Mouse (Mus musculus) monocyte, adult 2 months (primary cell): ENCODE measurements around the gene Ccnd2.

Source experiments
- DNase-seq, 2 experiments: peaks; one replicate each; pipeline ENCODE4 v3.0.0; 2022; ENCODE audit warnings: low spot score in 2 of 2, low read depth in 1 of 2

The Ccnd2 gene

DNA sequence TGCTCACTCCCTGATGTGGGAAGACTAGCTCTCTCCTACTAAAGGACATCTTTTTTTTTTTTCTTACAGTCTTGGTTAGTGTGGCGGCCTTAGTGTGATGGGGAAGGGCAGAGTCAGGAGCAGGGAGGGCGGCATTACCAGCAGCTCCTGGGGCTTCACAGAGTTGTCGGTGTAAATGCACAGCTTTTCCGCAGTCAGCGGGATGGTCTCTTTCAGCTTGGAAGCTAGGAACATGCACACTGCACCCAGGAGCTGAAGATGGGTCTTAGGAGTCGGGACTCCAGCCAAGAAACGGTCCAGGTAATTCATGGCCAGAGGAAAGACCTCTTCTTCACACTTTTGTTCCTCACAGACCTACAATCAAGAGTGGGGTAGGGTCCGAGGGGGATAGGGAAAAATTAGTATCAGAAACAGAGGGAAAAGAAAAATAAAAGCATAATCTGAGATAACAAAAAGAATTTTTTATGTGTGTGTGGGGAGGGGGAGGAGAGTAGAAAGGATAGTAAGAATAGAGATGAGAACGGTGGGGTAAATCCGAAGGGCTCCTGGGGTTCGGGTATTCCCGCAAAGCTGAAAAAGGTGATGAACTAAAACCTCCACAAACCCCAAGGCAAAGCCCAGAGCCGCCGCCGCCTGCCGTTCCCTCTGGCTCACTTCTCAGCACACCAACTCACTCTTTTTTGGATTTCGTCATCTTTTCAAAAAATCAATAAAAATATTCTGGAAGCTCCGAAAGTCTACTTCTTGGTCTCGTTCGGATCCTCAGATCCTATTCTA lies 3.3 kb downstream of the Ccnd2 start:
- DNase-seq = no peak

DNA sequence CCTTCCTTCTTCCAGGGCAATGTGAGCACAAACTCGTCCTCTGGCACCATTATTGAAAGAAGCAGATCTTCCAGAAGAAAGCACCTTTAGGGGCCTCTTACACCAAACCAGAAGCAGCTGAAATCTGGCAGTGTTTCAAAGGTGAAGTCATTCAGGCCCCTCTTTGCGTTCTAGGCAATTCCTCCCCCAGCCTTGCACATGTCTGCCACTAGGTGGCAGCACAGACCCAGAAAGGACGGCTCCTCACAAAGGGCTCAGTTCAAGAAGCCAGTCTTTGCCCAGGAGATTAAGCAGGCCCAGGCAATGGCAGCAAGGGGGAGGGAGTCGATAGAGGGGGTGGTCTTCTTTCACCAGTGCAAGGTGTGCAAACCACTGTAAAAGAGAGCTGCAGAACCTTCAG lies 4.3 kb downstream of the Ccnd2 start:
- peak; percentile 50 to 73 for DNase-seq

DNA sequence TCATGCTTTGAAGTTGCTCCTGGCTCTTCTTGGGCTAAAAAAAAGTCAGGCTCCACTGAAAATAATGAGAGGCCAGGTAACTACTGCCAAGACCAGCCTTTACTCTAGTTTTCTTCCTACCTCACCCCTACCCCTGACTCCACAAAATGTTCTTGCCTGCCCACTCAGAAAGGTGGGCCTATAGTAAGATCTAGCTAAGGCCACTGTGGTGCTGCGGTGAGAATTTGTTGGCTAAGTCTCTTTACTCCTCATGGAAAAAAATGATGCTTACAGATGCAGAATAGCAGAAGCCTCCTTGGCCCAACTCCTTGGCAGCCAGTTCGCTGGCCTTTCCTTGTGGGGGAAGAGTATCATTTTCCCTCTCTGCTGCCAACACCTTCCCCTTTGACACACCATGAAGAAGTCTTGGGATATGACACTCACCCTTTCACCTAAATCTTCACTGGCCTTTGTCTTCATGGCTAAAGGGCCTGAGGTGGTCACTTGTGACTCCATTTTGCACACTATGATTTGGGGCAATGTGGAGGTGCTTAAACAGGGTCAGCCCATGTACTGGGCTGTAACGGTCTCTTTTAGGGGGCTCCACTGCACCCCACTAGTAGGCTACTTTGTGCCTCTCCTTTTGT lies 5.6 kb downstream of the Ccnd2 start:
- DNase-seq = no peak

DNA sequence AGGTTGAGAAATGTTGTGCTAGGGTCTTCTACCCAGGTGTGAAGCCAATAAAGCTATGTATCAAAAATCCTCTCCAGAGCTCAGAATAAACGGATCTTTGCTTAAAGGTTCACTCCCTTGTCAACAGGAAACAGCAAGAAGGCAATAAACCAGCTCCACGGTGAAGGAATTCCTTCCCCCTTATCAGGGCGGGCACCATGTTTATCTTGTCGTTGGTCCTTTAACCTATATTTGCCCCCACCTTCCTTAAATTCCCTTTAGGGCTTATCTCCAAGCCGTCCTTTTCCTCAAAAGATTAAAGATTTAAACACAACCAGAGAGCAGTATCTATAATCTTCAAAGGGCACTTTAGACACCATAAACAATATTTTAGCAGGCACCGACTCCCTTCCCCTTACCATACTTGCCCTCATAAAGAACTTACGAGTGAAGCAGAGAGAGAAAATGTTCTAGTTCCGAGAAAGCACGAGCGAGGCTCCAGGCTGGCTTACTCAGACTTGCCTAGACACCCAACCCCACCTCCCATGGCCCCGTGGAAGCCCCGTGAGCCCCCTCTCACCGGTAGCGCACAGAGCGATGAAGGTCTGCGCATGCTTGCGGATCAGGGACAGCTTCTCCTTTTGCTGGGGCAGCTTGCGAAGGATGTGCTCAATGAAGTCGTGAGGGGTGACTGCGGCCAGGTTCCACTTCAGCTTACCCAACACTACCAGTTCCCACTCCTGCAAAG lies 6.4 kb downstream of the Ccnd2 start:
- no peak for DNase-seq

DNA sequence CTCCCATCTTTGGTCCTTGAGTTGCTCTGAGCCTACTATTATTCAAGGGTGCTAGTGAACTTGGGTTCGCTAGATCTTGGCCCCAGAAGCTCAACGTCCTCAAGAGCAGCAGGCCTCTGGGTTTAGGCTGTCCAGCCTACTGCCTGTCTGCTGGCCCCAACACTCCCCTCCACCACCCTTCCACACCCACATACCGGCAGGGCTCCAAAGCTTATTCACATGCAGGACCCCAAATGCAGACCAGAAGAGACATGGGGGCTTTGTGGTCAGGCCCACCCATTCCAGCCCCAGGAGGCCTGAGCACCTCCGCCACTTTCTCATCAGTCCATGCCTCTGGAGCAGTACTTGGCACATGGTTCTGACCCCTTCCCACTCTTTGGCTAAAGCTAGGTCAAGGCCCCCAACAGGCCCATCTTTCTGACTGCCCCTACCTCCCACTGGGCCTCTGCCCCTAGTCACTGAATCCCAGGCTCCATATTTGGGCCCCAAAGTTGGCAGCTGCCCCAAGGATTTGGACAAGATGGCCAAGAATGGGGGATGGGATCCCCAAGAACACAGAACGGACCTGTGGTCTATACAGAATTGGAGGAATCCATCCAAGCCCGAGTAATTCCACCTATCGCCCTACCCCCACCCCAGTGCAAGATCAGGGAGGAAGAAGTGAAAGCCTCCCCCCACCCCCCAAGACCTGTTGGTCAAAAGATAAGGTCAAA lies 8.3 kb downstream of the Ccnd2 start:
- DNase-seq = no peak

DNA sequence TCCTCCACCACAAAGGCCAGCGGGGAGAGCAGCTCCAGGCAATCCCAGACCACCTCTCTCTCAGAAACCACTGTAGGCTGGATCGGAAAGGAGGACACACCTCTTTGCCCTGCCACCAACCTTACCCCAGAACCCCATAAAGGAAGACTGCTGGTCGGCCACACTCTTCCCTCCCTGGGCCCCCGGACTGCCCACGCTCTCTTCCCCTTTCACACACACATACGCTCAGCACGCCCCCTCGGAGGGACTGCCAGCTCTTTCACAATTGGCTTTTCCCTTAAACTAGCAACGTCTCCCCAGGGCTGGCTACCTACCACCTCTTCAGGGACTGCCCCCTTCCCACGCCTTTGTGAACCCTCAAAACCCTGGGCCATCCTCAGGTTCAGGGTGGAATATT lies 8.9 kb downstream of the Ccnd2 start:
- peak in 1 of 2 experiments; percentile 44 for DNase-seq

DNA sequence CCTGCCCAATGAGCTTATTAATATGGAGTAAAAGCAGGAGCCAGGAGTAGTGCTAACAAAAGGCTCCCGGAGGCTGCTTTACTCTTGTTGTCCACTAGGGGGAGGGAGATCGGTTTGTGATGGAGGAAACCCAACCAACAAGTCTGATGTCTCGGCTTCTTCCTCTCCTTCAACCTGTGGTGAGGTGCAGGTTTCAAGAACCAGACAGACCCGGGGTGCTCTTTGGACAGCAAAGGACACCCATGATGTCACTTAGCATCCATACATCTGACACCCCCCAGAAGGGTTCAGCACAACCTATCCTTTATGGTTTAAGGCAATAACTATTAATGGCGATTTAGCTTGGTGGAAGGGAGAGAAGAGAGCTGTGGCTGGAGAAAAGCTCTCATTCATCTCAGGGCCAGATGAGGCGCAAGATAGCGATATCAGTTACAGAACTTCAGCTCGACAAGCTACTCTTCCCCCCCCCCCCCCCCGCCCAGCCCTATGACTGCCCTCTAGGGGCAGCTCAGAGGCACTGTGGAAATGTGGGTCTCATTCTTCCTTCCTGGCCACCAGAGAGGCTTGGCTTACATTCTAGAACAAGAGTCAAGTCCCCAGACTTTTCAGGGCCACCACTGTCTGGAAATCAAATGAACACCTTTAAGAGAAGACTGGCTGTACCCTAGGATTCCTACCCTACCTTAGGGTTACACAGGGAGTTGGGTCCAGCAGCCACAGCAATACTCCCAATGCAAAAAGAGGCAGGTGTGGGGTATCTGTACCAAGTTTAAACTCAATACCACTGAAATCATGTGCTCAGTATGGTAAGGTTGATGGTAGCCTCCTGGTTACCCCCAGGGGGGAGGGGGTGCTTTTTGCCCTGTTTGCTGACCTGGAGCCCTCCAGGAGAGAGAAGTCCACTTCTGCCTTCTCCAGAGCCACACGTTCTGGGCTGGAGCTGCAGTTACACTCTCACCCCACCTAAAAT lies 9.6 kb downstream of the Ccnd2 start:
- peak in 1 of 2 experiments; percentile 35 for DNase-seq

DNA sequence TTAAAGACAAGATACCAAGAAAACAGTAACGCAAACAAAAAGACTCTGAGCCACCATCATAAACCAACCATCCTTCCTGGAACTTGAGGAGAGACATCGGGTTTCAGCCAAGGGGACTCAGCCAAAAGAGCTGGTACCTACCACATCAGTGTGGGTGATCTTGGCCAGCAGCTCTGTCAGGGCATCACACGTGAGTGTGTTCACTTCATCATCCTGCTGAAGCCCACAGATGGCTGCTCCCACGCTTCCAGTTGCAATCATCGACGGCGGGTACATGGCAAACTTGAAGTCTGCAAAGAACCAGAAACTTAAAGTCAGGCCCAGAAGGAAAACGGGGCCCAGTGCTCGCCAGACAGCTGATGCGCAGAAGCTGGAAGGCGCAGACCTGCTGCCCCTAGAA lies 13.0 kb downstream of the Ccnd2 start:
- no peak for DNase-seq

DNA sequence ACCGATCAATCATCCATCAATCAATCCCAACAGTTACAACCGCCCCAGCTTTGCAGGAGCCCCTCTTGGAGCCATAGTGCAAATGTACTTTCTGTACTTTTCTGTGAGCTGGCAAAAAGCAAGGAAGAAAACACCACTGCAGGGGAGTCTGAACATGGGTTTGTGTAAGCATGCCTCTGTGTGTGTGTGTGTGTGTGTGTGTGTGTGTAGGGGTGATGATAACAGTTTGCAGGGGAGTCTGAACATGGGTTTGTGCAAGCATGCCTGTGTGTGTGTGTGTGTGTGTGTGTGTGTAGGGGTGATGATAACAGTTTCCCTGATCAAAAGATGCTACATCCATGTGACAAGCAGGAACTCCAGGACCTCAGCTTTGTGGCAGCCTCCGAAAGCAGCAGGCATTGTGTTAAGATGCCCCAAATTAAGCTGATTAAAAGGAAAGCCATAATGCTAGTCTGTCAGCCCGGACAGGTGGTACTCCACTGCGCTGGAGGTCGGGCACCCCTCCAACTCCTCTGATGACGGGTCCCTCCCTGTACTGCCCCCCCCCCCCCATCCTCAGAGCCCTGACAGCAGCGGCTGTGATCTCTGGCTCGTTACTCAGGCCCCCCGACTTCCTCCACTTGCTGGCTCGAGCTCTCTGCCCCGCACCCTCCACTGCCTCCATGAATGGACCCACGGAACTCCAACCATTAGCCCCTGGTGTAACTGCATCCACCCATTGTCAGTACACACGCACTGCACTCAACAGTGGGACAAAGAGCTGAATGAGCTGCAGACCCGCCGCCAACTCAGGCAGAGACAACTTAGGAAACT lies 18.4 kb downstream of the Ccnd2 start:
- no peak for DNase-seq

DNA sequence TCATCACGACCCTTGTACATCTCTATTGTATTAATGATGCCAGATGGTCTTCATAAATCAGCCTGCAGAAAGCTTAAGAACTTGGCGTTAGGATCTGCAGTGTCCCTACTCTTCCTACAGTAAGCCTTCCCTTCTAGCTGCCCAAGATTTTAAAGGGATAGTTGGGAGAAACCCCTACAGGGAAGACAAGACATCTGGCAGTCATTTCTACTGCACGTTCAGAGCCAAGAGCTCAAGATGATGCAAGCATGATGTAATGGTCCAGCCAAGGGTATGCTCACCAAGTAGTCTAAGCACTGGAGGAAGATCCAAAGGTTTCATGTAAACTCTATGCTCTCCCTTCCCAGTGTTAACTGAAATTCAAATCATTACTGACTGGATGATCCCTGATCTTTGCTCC lies 19.3 kb downstream of the Ccnd2 start:
- DNase-seq = no peak

DNA sequence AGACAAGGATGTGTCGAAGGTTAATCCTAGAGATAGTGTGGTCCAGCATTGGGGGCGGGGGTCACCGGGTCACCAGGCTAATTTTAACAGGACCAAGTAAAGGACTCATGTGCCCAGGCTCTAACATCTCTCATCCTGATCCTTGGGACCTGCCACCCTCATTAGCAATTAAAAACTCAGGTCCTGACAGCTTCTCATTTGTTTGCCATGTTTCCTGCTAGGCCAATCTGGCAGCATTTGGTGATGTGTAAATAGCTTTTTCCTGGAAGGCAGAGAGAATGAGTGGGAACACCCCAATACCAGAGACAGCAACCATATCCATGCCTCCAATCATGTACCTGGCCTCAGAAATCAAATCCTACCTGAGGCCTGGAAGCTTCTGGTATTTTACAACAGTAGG lies 20.0 kb downstream of the Ccnd2 start:
- DNase-seq = no peak

DNA sequence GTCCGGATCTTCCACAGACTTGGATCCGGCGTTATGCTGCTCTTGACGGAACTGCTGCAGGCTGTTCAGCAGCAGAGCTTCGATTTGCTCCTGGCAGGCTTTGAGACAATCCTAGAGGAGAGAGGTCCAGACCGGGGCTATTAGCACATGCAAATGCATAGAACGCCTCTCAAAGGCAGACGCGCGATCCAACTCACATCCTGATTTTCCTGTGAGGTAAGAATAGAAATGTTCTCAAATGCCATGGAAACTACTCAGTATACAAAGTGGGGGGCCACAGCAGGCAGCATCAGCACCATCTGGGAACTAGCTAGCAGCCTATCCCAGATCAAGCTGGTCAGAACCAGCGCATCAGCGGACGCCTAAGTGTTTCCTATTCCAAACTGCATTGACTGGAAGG lies 21.6 kb downstream of the Ccnd2 start:
- DNase-seq = no peak

DNA sequence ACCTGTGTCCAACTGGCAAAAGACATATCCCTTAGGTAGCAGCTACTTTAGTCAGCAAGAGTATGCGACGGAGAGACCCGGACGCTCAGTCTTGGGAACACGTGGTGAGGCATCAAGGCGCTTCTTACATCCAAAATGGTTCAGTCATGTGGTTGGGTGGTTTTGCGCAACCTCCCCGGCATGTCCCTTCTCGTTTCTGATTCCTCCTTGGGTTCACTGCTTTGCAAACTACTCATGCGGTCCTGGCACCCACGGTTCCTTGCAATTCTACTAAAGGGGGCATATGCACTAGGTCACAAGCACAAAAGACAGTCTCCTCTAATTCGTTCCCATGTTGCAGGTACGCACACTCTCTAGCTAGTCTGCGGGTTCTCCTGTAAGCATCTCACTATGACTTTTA lies 22.3 kb downstream of the Ccnd2 start:
- DNase-seq = no peak

DNA sequence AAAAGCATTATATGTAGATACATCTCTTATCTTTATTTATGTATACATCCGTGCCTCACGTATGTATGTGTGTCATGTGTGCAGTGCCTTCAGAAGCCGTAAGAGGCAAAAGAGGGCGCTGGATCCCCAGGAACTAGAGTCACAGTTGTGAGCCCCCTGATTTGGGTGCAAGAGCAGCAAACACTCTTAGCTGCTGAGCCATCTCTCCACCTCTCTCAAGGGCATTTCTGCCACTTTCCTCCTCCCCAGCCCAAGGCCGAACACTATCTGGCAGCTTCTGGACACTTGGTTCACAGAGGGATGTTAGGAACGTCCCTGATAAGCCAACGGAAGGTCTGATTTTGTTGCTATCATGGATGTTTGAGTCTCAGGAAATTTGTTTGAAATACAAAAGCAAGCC lies 28.5 kb downstream of the Ccnd2 start:
- no peak for DNase-seq

DNA sequence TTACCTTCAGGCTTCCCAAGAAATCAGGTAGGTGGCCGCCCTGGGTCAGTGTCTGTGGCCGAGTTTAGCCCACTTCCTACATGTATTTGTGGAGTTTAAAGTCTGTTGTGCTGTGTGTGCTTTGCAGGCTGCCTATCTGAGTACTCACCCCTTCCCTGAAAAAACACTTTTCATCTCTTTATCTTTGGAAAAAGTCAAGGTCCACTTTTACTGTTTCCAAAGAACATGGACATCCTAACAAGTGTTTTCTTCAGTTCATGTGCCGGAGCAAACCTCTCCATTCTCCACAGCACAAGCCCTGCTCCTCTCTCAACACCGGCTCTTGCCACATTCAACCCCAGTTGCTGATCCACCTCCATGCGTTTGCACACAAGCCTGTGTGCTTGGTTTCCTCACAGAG lies 29.0 kb downstream of the Ccnd2 start:
- no peak for DNase-seq

DNA sequence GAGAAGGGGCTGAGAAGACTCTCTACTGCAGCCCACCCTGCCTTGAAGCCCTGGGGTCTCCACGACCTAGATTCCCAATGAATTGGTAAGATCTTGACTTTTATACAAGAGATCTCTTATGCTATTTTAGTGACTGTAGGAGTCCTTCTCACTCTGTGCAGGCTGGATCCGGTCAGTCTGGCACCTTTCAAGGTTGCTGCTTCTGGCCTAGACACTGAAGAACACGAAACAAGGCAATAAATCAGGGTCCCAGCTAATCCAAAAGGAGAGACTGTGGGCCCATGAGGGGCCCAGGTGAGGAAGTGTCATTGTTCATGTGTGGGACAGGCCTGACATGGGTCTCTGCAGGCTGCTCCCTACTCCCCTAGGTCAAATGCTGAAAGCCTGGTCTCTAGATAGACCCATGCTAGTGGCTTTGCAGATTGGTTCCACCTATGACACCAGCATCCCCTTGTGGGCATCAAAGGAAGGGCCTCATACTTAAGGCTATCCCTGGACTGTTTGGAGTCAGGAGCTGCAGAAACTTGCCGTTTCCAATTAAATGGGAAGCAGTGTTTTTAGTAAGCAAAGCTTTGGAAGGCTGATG lies 29.7 kb downstream of the Ccnd2 start:
- no peak for DNase-seq

DNA sequence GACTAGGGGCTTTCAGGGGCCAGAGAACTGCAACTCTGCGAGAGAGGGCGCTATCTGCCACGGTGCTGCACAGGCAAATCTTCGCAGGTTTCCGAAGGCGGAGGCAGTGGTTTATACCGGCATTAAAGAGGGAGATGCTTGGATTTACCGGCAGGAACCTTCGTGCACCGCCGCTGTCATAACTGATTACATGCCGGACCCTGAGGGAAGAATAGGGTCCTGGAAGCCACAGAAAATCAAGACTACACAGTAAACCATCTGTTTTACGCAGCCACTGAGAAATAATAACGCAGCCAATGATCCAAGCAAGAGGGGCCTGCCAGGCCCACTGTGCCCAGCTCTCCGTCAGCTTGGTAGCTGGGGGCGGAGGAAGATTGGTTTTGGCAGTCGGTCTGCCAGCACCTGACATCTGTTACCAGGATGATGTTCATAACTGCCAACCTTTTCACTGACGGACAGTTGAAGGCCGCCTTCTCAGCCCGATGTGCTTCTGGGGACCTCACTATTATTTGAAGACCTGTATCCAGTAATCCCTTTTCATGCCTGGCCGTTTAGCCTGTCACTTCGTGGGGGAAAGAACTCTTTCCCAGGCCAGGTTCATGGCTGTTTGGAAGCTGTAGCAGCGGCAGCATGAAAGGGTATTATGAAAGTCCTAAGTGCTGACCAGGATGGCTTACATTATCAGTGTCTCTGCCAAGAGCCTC lies 37.1 kb downstream of the Ccnd2 start:
- no peak for DNase-seq

DNA sequence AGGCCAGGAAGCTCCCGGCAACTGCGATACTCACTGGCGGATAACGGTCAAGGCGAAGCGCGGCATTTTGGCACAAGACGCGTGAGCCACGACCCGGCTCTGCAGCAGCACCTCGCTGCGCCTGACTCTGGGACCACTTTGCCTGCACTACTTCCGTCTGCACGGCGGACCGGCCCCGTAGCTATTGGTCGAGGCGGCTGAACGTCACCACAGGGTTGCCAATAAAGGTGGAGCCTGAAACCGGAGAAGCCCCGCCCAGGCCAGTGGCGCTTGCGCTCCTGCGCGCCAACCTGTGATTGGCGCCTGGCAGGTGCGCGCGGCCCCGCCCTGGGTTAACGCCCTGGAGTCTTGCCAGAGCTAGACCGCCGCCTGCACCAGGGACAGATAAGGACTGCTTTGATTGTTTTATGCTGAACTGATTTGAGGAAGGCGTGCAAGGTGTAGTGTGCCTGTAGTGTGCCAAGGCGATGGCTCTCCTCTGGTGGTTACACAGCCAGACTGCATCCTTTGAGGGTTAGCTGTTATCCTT lies 42.5 kb downstream of the Ccnd2 start, which contains the start of gene Tigar:
TSS of gene Tigar (minus strand) at position 156 of the 529 bp plus-strand sequence.
- DNase-seq = peak; percentile 52 to 75
